Mouse (Mus musculus) forebrain, embryonic 13.5 days (tissue): ENCODE data around the gene Taf8. TPM values are rescaled to one million over a fixed set of nuclear protein-coding genes. Genes with fewer than 3 reads are reported as not detected.

Experiments
- ATAC-seq: fragments of 200-750 bp; cut with Nextera tagmentation; 2 replicates; pipeline ENCODE4 v1.8.0; 2017
- H3K27ac ChIP-seq: fragments of 300-500 bp; sonication (generic); 2 replicates; pipeline ENCODE4 v1.5.1; 2015; ENCODE audit warnings: inconsistent platforms, mild to moderate bottlenecking, moderate library complexity
- H3K27me3 ChIP-seq: fragments of 300-500 bp; sonication (generic); 2 replicates; pipeline ENCODE4 v1.6.1; 2015; ENCODE audit warnings: mild to moderate bottlenecking, inconsistent platforms
- H3K36me3 ChIP-seq: fragments of 300-500 bp; sonication (generic); 2 replicates; pipeline ENCODE4 v1.6.1; 2015; ENCODE audit warnings: mild to moderate bottlenecking, inconsistent platforms; ENCODE audit not compliant: poor library complexity, severe bottlenecking
- H3K4me1 ChIP-seq: fragments of 300-500 bp; sonication (generic); 2 replicates; pipeline ENCODE4 v1.6.1; 2015; ENCODE audit warnings: inconsistent platforms
- H3K4me2 ChIP-seq: fragments of 300-500 bp; sonication (generic); 2 replicates; pipeline ENCODE4 v1.6.1; 2015; ENCODE audit warnings: inconsistent platforms, mild to moderate bottlenecking, moderate library complexity
- H3K4me3 ChIP-seq: fragments of 300-500 bp; sonication (generic); 2 replicates; pipeline ENCODE4 v1.5.1; 2015; ENCODE audit warnings: mild to moderate bottlenecking, inconsistent platforms
- H3K9ac ChIP-seq: fragments of 300-500 bp; sonication (generic); 2 replicates; pipeline ENCODE4 v1.6.1; 2015; ENCODE audit warnings: mild to moderate bottlenecking, inconsistent platforms
- H3K9me3 ChIP-seq: fragments of 300-500 bp; sonication (generic); replicated peaks from 2 replicates; pipeline ENCODE4 v1.6.1; 2016; ENCODE audit warnings: inconsistent platforms
- WGBS: fragments of 180-500 bp; shearing (Covaris S2); methylation state at CpG from one replicate; pipeline ENCODE4 v1.1.7; 2015; 5-methylcytosine and 5-hydroxymethylcytosine counted together
- polyA plus RNA-seq: library from polyadenylated mRNA; unstranded; fragments of >200 nt; fragmentation: Nextera tagmentation; extraction: Ambion mirVana; gene quantifications from 2 replicates; pipeline ENCODE4 v1.2.1, GENCODE M21; 2015

Taf8 gene
- polyA plus RNA-seq, 1 experiment from 2014 or later = 26.5 TPM

- no peak overlapping the region for H3K9ac ChIP-seq
- no peak for ATAC-seq
- WGBS = 41% methylated on average over 12 of the region's 12 CpGs
- no peak overlapping the region for H3K27ac ChIP-seq
- H3K4me3 ChIP-seq = no peak overlapping the region
- H3K4me2 ChIP-seq = no peak overlapping the region
- H3K27me3 ChIP-seq = peaks cover 50% of the 10 kb centered on the region
- no peaks in the 10 kb centered on the region for H3K9me3 ChIP-seq
- H3K36me3 ChIP-seq = no peaks in the 10 kb centered on the region
- peaks cover 5% of the 10 kb centered on the region; the same call in 1 of the 2 replicates for H3K4me1 ChIP-seq
Observed at GRCm38 (mm10) chr17:47464248-47464965, 37.7 kb downstream of the Taf8 start.

- Histone ChIP-seq H3K9me3 (no peaks in the 10 kb centered on the region), H3K9ac (no peak overlapping the region), H3K27ac (no peak overlapping the region), H3K4me1 (no peaks in the 10 kb centered on the region), H3K27me3 (peaks cover 37% of the 10 kb centered on the region), H3K36me3 (no peaks in the 10 kb centered on the region), H3K4me3 (no peak overlapping the region), H3K4me2 (no peak overlapping the region)
- no peak for ATAC-seq
- 62% methylated on average over 9 of the region's 9 CpGs for WGBS
Observed at GRCm38 (mm10) chr17:47462728-47463388, 39.2 kb downstream of the Taf8 start.

DNA sequence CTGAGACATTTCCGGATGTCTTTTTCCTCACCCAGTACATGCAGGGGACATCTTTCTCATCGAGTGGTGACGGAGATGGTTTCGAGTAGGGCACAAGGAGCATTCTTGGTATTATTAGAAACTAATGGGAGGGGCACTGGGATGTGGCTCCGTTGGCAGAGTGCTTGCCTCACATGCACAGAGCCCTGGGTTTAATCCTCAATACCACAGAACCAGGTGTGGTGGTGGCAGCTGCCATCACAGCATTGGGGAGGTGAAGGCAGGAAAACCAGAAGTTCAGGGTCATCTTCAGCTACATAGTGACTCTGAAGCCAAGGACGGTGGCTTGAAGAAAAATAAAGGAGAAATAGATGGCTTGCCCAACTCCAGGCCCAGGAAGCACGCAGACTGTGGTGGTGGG is 39.9 kb downstream of the Taf8 start:
- Histone ChIP-seq H3K9ac (no peak overlapping the region), H3K36me3 (no peaks in the 10 kb centered on the region), H3K4me2 (no peak overlapping the region), H3K9me3 (no peaks in the 10 kb centered on the region), H3K27me3 (peaks cover 31% of the 10 kb centered on the region), H3K27ac (no peak overlapping the region), H3K4me1 (no peaks in the 10 kb centered on the region), H3K4me3 (no peak overlapping the region)
- 83% methylated on average over 7 of the region's 7 CpGs for WGBS
- no peak for ATAC-seq

GRCm38 (mm10) chr17:47461688-47462087 is 40.4 kb downstream of the Taf8 start:
- ATAC-seq = no peak
- no peaks in the 10 kb centered on the region for H3K9me3 ChIP-seq
- H3K9ac ChIP-seq = no peak overlapping the region
- 83% methylated on average over 3 of the region's 3 CpGs for WGBS
- no peaks in the 10 kb centered on the region for H3K36me3 ChIP-seq
- H3K4me3 ChIP-seq = no peak overlapping the region
- H3K27ac ChIP-seq = no peak overlapping the region
- no peaks in the 10 kb centered on the region for H3K4me1 ChIP-seq
- no peak overlapping the region for H3K4me2 ChIP-seq
- peaks cover 25% of the 10 kb centered on the region for H3K27me3 ChIP-seq

DNA sequence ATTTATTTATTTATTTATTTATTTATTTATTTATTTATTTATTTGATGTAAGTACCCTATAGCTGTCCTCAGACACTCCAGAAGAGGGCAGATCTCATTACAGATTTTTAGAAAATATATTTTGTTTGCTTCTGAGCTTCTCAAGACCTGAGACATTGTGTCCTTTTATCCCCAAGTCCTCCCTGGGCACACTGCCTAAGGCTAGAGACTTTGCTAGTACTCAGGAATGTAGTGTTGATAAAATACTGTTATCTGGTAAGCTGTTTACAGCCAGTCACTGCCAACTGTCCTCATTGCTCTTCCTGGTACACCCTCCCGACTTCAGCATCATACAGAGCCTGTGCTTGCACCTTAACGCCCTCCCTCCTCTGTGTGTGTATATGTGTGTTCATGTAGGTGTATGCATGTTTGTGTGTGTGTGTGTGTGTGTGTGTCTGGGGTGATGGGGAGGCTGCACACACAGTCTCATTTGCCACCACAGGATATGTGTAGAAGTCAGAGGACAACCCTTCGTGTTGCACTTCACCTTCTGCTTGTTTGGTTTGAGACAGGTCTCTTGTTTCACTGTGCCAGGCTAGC is 42.7 kb downstream of the Taf8 start:
- Histone ChIP-seq H3K27me3 (0 out of 2 replicates have a peak, but pooled peaks cover 8% of the 10 kb centered on the region), H3K4me3 (no peak overlapping the region), H3K9me3 (no peaks in the 10 kb centered on the region), H3K4me1 (no peaks in the 10 kb centered on the region), H3K27ac (no peak overlapping the region), H3K9ac (no peak overlapping the region), H3K36me3 (no peaks in the 10 kb centered on the region), H3K4me2 (no peak overlapping the region)
- no peak for ATAC-seq
- WGBS = 81% methylated on average over 3 of the region's 3 CpGs

DNA sequence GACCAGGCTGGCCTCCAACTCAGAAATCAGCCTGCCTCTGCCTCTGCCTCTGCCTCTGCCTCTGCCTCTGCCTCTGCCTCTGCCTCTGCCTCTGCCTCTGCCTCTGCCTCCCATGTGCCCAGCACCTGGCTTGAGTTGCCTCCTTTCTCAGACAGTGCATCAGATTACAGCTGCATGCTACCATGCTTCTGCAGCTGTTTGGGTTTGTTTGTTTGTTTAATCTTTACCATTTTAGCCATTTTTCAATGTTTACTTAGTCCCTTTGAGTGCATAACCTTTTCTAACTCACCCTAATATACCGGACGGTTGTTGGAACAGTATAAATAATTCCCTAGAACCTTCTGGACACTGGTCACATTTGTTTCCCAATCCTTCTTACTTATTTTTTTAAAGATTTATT is 43.2 kb downstream of the Taf8 start:
- ATAC-seq = no peak
- no peaks in the 10 kb centered on the region for H3K4me1 ChIP-seq
- 96% methylated on average over 2 of the region's 2 CpGs for WGBS
- no peaks in the 10 kb centered on the region for H3K9me3 ChIP-seq
- no peak overlapping the region for H3K9ac ChIP-seq
- H3K4me3 ChIP-seq = no peak overlapping the region
- H3K27ac ChIP-seq = no peak overlapping the region
- H3K4me2 ChIP-seq = no peak overlapping the region
- no peaks in the 10 kb centered on the region for H3K36me3 ChIP-seq
- H3K27me3 ChIP-seq = 0 out of 2 replicates have a peak, but pooled peaks cover 4% of the 10 kb centered on the region

GRCm38 (mm10) chr17:47458310-47458709 is 43.8 kb downstream of the Taf8 start:
- ATAC-seq = no peak
- WGBS = 87% methylated on average over 13 of the region's 13 CpGs

DNA sequence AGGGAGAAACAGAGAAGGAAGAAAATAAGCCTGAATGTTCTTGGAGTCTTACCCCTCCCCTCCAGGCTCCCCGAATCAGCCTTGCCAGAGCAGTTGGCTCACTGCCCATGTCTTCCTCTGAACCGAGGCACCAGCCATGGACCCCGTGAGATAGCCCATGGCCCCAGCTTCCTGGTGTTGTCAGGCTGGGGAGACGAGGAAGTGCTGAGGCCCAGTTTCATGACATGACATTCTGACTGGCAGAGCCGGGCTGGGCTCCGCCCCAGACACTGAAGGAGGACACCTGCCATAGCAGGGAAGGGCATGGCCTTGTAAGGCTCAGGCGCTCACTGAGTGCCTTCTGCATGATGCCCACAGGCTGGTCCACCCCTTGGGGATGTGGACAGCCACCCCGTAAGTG is 47.4 kb downstream of the Taf8 start:
- H3K27me3 ChIP-seq = 0 out of 2 replicates have a peak, but pooled peaks cover 2% of the 10 kb centered on the region
- H3K4me1 ChIP-seq = no peaks in the 10 kb centered on the region
- WGBS = 57% methylated on average over 8 of the region's 8 CpGs
- no peaks in the 10 kb centered on the region for H3K36me3 ChIP-seq
- H3K9me3 ChIP-seq = no peaks in the 10 kb centered on the region
- H3K4me2 ChIP-seq = no peak overlapping the region
- no peak overlapping the region for H3K27ac ChIP-seq
- no peak overlapping the region for H3K9ac ChIP-seq
- no peak overlapping the region for H3K4me3 ChIP-seq
- ATAC-seq = no peak

More at GRCm38 (mm10) chr17:47458310-47458709, 43.8 kb downstream of the Taf8 start:
- Histone ChIP-seq H3K9me3 (no peaks in the 10 kb centered on the region), H3K4me3 (no peak overlapping the region), H3K4me2 (no peak overlapping the region), H3K27ac (no peak overlapping the region), H3K36me3 (no peaks in the 10 kb centered on the region), H3K4me1 (no peaks in the 10 kb centered on the region), H3K9ac (no peak overlapping the region), H3K27me3 (0 out of 2 replicates have a peak, but pooled peaks cover 4% of the 10 kb centered on the region)

DNA sequence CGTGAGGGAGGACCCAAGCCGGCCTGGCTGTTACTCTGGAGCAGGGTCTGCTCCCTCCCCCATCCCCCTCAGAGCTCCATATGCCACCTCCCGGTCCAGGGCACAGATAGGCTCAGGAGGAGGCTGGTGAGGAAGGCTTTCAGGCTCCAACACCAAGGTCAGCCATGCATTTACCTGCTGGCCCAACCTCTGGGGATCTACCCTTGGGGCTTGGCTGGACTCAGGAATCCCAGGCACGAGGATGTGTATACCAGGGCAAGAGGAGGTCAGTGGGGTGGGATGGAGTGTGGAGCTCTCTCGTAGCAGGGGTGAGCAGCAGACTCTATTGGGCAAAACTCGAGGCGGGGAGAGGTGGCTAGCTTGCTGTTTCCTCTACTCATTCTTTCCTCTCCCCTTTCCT is 49.2 kb downstream of the Taf8 start:
- ATAC-seq = no peak
- no peak overlapping the region for H3K27ac ChIP-seq
- no peaks in the 10 kb centered on the region for H3K27me3 ChIP-seq
- no peaks in the 10 kb centered on the region for H3K36me3 ChIP-seq
- H3K4me3 ChIP-seq = no peak overlapping the region
- no peaks in the 10 kb centered on the region for H3K9me3 ChIP-seq
- WGBS = 61% methylated on average over 7 of the region's 7 CpGs
- no peak overlapping the region for H3K4me2 ChIP-seq
- no peak overlapping the region for H3K9ac ChIP-seq
- H3K4me1 ChIP-seq = no peaks in the 10 kb centered on the region

DNA sequence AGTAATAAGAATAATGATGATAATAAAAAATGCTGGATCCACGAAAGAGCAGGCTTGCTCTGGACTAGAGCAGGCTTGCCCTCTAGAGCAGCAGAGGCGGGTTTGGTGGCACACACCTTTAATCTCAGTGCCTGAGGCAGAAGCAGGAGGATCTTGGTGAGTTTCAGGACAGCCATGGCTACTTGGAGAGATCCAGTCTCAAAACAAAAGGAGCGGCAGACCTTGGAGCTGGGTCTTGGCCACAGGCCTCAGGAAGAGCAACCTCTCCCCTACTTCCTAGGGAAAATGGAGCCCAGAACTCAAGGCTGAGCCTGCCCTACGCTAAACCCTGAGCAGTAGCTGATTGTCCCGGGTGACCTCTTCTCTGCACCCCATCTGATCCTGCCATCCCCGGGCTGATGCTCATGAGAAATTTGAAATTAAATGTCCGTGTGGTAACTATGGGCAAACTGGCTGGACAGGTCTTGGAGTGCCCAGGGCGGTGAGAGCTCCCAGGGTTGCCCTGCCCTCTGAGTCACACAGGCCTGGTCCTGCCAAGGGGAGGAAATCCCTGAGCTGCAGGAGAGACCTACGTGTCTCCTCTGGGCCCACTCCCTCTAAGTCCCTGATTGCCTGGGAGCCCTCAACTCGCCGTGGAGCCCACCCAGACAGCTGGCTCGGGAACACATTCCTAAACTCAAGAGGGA is 51.1 kb downstream of the Taf8 start:
- no peaks in the 10 kb centered on the region for H3K9me3 ChIP-seq
- H3K27me3 ChIP-seq = no peaks in the 10 kb centered on the region
- 78% methylated on average over 12 of the region's 12 CpGs for WGBS
- no peaks in the 10 kb centered on the region for H3K36me3 ChIP-seq
- no peak for ATAC-seq
- no peak overlapping the region for H3K4me2 ChIP-seq
- H3K4me1 ChIP-seq = no peaks in the 10 kb centered on the region
- no peak overlapping the region for H3K4me3 ChIP-seq
- H3K9ac ChIP-seq = no peak overlapping the region
- no peak overlapping the region for H3K27ac ChIP-seq

GRCm38 (mm10) chr17:47450239-47450638 is 51.9 kb downstream of the Taf8 start:
- WGBS = 42% methylated on average over 7 of the region's 7 CpGs

GRCm38 (mm10) chr17:47449432-47449831 is 52.7 kb downstream of the Taf8 start:
- no peak overlapping the region for H3K4me3 ChIP-seq
- no peak overlapping the region for H3K4me2 ChIP-seq
- ATAC-seq = no peak
- H3K9me3 ChIP-seq = no peaks in the 10 kb centered on the region
- H3K36me3 ChIP-seq = no peaks in the 10 kb centered on the region
- 77% methylated on average over 5 of the region's 5 CpGs for WGBS
- H3K27ac ChIP-seq = no peak overlapping the region
- H3K27me3 ChIP-seq = no peaks in the 10 kb centered on the region
- no peaks in the 10 kb centered on the region for H3K4me1 ChIP-seq
- no peak overlapping the region for H3K9ac ChIP-seq

More at GRCm38 (mm10) chr17:47450239-47450638, 51.9 kb downstream of the Taf8 start:
- Histone ChIP-seq H3K4me1 (no peaks in the 10 kb centered on the region), H3K27me3 (no peaks in the 10 kb centered on the region), H3K36me3 (no peaks in the 10 kb centered on the region), H3K27ac (no peak overlapping the region), H3K9me3 (no peaks in the 10 kb centered on the region), H3K4me2 (no peak overlapping the region), H3K4me3 (no peak overlapping the region), H3K9ac (no peak overlapping the region)
- no peak for ATAC-seq
